Mouse (Mus musculus) bone marrow, adult 2 months (tissue): ENCODE data around the gene LTO1.

Experiments
- CTCF ChIP-seq: fragments of 200-500 bp; IDR thresholded peaks from 2 replicates; pipeline ENCODE4 v1.5.1; 2011; ENCODE audit warnings: low read length, control low read depth; ENCODE audit not compliant: control insufficient read depth, insufficient read depth
- POLR2A ChIP-seq: fragments of 200-500 bp; IDR thresholded peaks from 2 replicates; pipeline ENCODE4 v1.6.1; 2011; ENCODE audit warnings: low read depth, mild to moderate bottlenecking, control low read depth, low read length, borderline replicate concordance; ENCODE audit not compliant: control insufficient read depth

DNA sequence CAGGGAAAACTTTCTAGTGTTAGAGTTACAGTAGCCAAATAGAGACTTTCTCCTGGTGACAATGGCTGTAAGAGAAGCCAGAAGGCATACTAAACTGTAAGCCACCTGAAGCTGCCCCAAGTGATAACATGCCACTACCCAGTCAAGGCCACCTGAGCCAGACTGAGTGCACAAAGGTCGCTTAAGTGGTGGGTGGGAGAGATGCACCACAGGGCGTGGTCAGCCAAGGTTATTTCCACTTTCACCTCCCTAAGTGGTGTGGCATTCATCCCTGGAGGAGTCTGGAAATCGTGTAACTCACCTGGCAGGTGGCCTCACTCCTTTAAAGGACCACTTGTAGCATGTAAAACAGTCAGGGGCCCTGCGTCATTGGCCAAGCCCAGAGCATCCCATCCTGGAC is 47.7 kb upstream of the LTO1 start:
- TF ChIP-seq CTCF: no peak
- no peak for TF ChIP-seq POLR2A
